Mouse (Mus musculus) embryonic facial prominence, embryonic 12.5 days (tissue): ENCODE measurements around the gene Olfr393. TPM values are rescaled to one million over a fixed set of nuclear protein-coding genes. Genes with fewer than 3 reads are reported as not detected.

Experiments
- ATAC-seq: fragments of 200-750 bp; cut with Nextera tagmentation; 2 replicates; pipeline ENCODE4 v1.8.0; 2017; ENCODE audit not compliant: insufficient number of reproducible peaks, insufficient read depth, low FRiP score, low TSS enrichment
- H3K27ac ChIP-seq: fragments of 300-500 bp; sonication (generic); 2 replicates; pipeline ENCODE4 v1.5.1; 2016; ENCODE audit warnings: mild to moderate bottlenecking
- H3K27me3 ChIP-seq: fragments of 300-500 bp; sonication (generic); 2 replicates; pipeline ENCODE4 v1.6.1; 2016; ENCODE audit warnings: mild to moderate bottlenecking, moderate library complexity
- H3K36me3 ChIP-seq: fragments of 300-500 bp; sonication (generic); 2 replicates; pipeline ENCODE4 v1.6.1; 2016; ENCODE audit warnings: mild to moderate bottlenecking
- H3K4me1 ChIP-seq: fragments of 300-500 bp; sonication (generic); 2 replicates; pipeline ENCODE4 v1.6.1; 2016
- H3K4me2 ChIP-seq: fragments of 300-500 bp; sonication (generic); replicated peaks from 2 replicates; pipeline ENCODE4 v1.6.1; 2016; ENCODE audit warnings: mild to moderate bottlenecking, moderate library complexity
- H3K4me3 ChIP-seq: fragments of 300-500 bp; sonication (generic); 2 replicates; pipeline ENCODE4 v1.5.1; 2016; ENCODE audit warnings: mild to moderate bottlenecking
- H3K9ac ChIP-seq: fragments of 300-500 bp; sonication (generic); 2 replicates; pipeline ENCODE4 v1.6.1; 2016; ENCODE audit warnings: mild to moderate bottlenecking, moderate library complexity
- H3K9me3 ChIP-seq: fragments of 300-500 bp; sonication (generic); 2 replicates; pipeline ENCODE4 v1.6.1; 2016; ENCODE audit warnings: mild to moderate bottlenecking, moderate library complexity
- WGBS: fragments of 180-500 bp; shearing (Covaris S2); methylation state at CpG from one replicate; pipeline ENCODE4 v1.1.7; 2016; 5-methylcytosine and 5-hydroxymethylcytosine counted together
- polyA plus RNA-seq: library from polyadenylated mRNA; unstranded; fragments of >200 nt; fragmentation: Nextera tagmentation; extraction: Ambion mirVana; gene quantifications from 2 replicates; pipeline ENCODE4 v1.2.1, GENCODE M21; 2016

Gene Olfr393
- polyA plus RNA-seq = not detected in 2 replicates

GRCm38 (mm10) chr11:73851354-73851753, at the start of gene Olfr393:
Olfr393 (minus strand) TSS chr11:73851454.
- H3K9me3 ChIP-seq = no peaks in the 10 kb centered on the region

GRCm38 (mm10) chr11:73890671-73891070, 39.4 kb upstream of the Olfr393 start, which contains the start of gene Olfr394:
Olfr394 (minus strand) TSS chr11:73890771.
- no peak within 1 kb of the TSS for H3K4me2 ChIP-seq
- no peak for ATAC-seq
- H3K9me3 ChIP-seq = no peaks in the 10 kb centered on the region
- H3K4me1 ChIP-seq = no peaks in the 10 kb centered on the region
- no peak within 1 kb of the TSS for H3K9ac ChIP-seq
- no peaks in the 10 kb centered on the region for H3K27me3 ChIP-seq
- no peak within 1 kb of the TSS for H3K4me3 ChIP-seq
- 91% methylated on average over 1 of the region's 1 CpGs for WGBS
- no peak within 1 kb of the TSS for H3K27ac ChIP-seq
- no peaks in the 10 kb centered on the region for H3K36me3 ChIP-seq

More at GRCm38 (mm10) chr11:73851354-73851753, at the start of gene Olfr393:
- Histone ChIP-seq H3K4me1 (no peaks in the 10 kb centered on the region), H3K9ac (no peak within 1 kb of the TSS), H3K27ac (no peak within 1 kb of the TSS), H3K4me3 (no peak within 1 kb of the TSS), H3K4me2 (no peak within 1 kb of the TSS), H3K36me3 (no peaks in the 10 kb centered on the region), H3K27me3 (no peaks in the 10 kb centered on the region)
- no peak for ATAC-seq

GRCm38 (mm10) chr11:73816949-73817348, 34.3 kb downstream of the Olfr393 start, which contains the start of gene Olfr392:
Olfr392 (minus strand) TSS chr11:73817049.
- Histone ChIP-seq H3K4me1 (no peaks in the 10 kb centered on the region), H3K36me3 (no peaks in the 10 kb centered on the region), H3K27me3 (no peaks in the 10 kb centered on the region), H3K9me3 (peaks cover 3% of the 10 kb centered on the region; the same call in 1 of the 2 replicates), H3K27ac (no peak within 1 kb of the TSS), H3K4me3 (no peak within 1 kb of the TSS), H3K9ac (no peak within 1 kb of the TSS), H3K4me2 (no peak within 1 kb of the TSS)
- ATAC-seq = no peak
- 91% methylated on average over 1 of the region's 1 CpGs for WGBS

GRCm38 (mm10) chr11:73802952-73803351, 48.3 kb downstream of the Olfr393 start, which contains the start of gene Olfr391-ps:
Olfr391-ps (minus strand) TSS chr11:73803052.
- H3K9me3 ChIP-seq = no peaks in the 10 kb centered on the region
- H3K4me3 ChIP-seq = no peak within 1 kb of the TSS
- no peak within 1 kb of the TSS for H3K27ac ChIP-seq
- no peak for ATAC-seq
- H3K36me3 ChIP-seq = no peaks in the 10 kb centered on the region
- 23% methylated on average over 1 of the region's 1 CpGs for WGBS
- H3K27me3 ChIP-seq = no peaks in the 10 kb centered on the region
- no peak within 1 kb of the TSS for H3K9ac ChIP-seq
- no peak within 1 kb of the TSS for H3K4me2 ChIP-seq
- no peaks in the 10 kb centered on the region for H3K4me1 ChIP-seq

Other genes starting within 250 kb of the Olfr393 start
- gene Zfp735, start 162.7 kb downstream of the Olfr393 start, polyA plus RNA-seq = not detected in 2 replicates
- gene Olfr389, start 70.7 kb downstream of the Olfr393 start, polyA plus RNA-seq = not detected in 2 replicates
- gene Olfr390, start 68.5 kb downstream of the Olfr393 start, polyA plus RNA-seq = not detected in 2 replicates
- gene Olfr391-ps, start 48.4 kb downstream of the Olfr393 start, polyA plus RNA-seq = not detected in 2 replicates
- gene Olfr392, start 34.4 kb downstream of the Olfr393 start, polyA plus RNA-seq = not detected in 2 replicates
- gene Olfr394, start 39.3 kb upstream of the Olfr393 start, polyA plus RNA-seq = not detected in 2 replicates
- gene Olfr395, start 57.8 kb upstream of the Olfr393 start, polyA plus RNA-seq = not detected in 2 replicates
- 0.06 TPM in 1 of 2 replicates, not detected in the other for gene Olfr23, start 85.2 kb upstream of the Olfr393 start, polyA plus RNA-seq
- gene Olfr397, start 109.4 kb upstream of the Olfr393 start, polyA plus RNA-seq = not detected in 2 replicates
- not detected in 2 replicates for gene Olfr398, start 139.0 kb upstream of the Olfr393 start, polyA plus RNA-seq
- gene Olfr139, start 205.1 kb upstream of the Olfr393 start, polyA plus RNA-seq = not detected in 2 replicates
- not detected in 2 replicates for gene Olfr399, start 205.2 kb upstream of the Olfr393 start, polyA plus RNA-seq
- not detected in 2 replicates for gene Zfp616, start 218.5 kb upstream of the Olfr393 start, polyA plus RNA-seq